Mouse (Mus musculus): Measurements from ENCODE around the gene Cxcl16.
"Not testable (repeated sequence)": the region's sequence is repeated elsewhere in the genome, so short reads cannot be mapped to it uniquely, and the experiment has no call there.

The Cxcl16 gene

DNA sequence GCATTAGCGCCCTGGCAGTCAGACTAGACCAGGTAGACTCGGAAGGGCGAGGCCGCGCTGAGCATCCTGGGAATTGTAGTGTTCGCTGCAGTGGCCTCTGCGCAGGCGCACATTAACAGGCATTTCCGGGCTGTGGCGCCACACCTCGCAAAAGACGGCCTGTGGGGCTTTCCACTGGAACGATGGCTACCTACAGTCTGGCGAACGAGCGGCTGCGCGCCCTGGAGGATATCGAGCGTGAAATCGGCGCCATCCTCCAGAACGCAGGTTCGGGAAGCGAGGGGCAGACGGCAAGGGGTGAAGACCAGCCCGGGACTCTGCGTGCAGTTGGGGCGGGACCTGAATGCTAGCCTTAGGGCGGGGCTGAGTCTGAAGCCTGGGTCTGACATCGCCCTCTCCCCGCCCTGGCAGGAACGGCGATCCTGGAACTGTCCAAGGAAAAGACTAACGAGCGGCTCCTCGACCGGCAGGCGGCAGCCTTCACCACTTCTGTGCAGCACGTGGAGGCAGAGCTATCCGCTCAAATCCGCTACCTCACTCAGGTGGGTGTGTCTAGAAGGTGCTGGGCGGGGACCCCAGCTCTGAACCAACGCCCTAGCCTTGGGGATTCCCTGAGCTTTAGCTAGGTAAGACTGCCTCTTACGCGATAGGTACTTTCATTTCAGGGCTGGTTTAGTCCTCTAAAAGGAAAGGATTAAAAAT lies 7.8 kb downstream of the Cxcl16 start, which contains the start of gene Med11:
Med11 (plus strand) TSS at position 123 of the 702 bp plus-strand sequence.
- peak; percentile 95 for DNase-seq

DNA sequence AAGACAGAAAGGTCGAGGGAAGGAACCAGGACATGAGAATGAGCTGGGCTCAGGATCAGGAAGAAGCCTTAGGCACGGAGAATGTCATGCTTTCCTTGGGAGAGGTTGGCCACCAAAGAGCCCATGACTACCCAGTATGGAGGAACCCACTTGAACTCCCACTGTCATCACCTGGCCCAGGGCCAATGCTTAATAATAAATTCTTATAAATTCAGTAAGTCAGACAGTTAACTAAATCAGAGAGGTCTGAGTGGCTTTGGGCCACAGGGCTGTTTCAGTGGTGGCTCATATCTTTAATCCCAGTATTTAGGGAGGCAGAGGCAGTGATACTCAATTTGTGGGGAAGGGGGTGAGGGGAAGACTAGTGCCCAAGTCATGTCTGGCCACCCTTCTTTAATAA lies 8.9 kb downstream of the Cxcl16 start:
- DNase-seq, result no peak

DNA sequence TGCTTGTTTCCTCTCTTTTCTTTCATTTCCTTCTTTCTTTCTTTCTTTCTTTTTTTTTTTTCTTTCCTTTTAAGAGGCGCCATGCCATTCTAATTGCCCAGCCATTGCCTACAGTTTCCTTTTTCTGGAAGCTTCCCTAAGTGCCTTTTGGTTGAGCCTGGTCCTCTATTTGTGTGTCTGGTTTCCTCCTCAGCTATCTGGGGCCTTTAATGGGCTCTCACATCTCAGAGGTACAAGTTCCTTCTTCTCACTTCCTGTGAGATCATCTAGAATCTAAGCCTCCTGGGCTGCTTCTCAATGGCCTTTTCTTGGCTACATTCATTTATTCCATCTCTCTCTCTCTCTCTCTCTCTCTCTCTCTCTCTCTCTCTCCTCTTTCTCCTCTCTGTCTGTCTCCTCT lies 12.4 kb downstream of the Cxcl16 start:
- DNase-seq, result no peak

DNA sequence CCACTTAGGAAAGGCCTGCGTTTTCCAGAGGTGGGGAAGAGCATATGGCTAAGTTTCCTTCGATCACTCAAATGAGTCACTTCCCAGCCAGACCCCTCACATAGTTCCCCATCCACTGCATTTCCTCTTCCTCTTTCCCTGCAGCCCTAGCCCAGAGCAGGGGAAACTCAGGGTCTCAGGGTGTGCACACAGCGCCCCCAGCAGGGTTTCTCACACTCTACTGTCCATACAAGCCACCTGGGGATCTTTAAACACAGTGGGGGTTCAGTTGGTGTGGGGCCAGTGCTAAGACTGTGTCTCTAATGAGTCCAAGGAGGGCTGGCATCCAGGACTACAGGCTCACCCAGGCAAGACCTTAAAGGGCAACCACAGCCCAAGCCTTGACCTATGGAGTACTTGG lies 13.0 kb downstream of the Cxcl16 start:
- peak; percentile 44 for DNase-seq

DNA sequence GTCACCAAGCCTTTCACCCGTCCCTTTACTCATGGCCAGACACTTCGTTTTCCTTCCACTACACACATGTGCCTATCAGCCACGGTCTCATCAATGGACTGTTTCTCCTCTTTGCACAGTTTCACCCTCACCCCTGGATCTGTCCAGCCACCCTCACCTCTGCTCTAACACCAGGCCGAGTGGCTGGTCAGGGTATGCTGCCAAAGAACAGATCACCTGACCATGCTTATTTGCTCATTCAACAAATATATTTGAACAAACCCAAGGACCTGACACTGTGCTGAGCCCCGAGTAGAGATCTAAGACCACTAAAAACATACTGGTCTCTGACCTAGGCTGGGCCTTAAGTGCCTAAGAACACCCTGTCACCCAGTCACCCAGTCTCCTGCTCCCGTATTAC lies 15.1 kb downstream of the Cxcl16 start:
- no peak for DNase-seq

DNA sequence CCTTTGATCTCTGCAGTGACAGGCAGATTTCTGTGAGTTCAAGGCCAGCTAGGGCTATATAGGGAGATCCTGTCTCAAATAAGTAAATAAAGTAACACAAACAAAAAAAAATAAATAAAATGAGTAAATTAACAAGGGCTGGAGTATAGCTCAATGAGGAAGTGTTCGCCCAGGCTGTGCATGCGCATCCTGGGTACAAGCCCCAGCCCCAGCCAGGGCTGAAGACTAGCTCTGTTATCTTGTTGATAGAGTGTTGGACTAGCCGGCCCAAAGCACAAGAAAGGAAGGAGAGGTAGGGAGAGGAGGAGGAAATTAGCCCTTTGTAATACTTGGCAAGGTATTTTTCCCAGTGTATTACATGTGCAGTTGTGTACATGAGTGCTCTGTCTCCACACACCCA lies 15.8 kb downstream of the Cxcl16 start:
- DNase-seq, result no peak

DNA sequence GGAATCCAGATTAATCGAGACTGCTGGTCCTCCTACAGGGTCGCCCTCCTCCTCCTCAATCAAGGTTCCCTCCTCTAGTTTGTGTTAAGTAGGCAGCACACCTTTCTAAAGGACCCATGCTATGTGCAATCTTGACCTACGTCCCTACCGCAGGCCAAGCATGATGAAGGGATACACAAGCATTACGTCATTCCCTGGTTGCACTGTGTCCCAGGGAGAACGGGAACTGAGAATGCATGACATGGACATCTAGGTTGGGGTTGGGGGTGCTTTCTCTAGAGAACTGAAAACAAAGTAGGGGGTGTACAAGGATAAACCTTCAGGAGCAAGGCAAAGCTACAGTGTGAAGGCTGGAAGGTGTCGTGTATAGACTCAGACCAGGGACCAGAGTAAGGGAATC lies 17.9 kb downstream of the Cxcl16 start:
- no peak for DNase-seq

DNA sequence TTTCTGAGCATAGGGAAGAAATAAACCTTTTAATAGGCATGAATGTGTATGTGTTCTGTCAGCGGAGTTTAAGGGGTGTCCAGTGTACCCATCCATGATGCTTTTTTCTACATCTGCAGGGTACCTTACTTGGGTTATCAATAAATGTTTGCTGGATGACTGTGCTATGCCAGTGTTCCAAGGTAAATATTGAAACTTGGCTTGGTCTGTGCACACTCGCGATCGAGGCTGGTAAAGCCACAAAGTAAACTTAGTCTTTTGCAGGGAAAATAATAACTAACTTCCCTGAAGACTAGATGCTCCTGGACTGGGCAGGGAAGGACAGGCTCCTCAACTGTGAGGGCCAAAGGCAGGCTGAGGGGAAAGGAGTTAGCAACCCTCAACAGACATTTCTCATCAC lies 19.1 kb downstream of the Cxcl16 start:
- DNase-seq, result no peak

DNA sequence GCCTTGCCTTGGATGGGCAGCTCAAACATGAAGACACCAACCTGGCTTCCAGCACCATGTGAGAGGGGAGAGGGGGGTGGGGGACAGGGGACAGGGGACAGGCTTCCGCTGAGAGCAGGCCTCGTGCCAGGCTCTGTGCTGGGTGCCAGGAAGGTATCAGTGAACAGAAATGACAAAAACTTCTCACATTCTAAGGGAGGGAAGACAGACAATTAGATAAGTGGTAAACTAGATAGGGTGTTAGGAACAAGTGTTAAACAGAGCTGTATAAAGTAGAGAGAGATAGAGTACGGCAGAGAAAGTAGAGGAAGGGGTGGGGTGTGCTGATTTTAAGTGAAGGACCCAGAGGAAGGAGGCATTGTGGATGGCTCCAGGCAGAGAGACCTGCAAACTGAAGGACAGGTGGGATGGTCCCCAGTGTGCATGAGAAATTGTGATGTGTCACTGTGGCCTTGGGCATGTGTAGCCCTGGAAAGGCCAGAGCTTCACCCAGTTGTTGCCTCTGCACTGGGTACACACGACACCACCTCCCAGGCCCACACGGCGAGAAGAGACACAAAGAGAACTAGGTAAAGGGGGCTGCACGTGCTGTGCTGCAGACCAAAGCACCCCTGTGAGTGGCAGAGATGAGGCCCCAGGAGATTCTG lies 20.9 kb downstream of the Cxcl16 start:
- DNase-seq, result no peak

DNA sequence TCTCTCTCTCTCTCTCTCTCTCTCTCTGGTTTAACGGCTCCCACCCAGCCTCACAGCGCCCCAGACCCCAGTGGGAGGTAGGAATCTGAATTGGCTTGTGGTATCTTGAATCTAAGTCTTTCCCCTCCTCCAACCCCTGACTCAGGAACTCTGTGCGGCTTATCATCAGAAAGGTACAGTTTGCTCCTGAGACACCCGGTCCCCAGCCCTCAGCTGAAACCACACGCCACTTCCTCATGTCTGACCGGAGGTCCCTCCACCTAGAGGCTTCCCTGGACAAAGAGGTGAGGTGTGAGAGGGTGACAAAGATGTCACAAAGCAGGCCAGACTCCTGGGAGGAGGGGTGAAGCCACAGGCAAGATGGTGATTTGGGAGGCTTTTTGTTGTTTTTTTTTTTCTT lies 22.4 kb downstream of the Cxcl16 start:
- no peak for DNase-seq

DNA sequence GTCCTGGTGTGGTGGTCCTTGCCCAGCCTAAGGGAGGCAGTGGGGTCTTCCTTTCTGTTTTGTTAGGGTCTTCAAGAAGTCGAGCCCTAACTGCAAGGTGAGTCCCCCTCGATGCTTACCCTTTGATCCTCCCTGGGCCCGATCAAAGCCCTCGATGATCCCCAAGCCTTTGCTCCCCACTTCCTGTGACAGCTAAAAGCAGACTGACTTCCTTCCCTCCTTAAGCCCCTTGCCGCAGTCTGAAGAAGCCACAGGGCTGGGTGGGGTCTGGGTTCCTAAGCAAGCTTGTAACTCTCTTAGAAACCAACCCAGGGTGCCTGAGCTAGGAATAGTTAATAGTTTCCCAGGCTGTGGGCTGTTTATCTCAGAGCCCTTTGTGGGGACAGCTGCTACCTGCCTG lies 24.3 kb downstream of the Cxcl16 start:
- DNase-seq, result no peak

DNA sequence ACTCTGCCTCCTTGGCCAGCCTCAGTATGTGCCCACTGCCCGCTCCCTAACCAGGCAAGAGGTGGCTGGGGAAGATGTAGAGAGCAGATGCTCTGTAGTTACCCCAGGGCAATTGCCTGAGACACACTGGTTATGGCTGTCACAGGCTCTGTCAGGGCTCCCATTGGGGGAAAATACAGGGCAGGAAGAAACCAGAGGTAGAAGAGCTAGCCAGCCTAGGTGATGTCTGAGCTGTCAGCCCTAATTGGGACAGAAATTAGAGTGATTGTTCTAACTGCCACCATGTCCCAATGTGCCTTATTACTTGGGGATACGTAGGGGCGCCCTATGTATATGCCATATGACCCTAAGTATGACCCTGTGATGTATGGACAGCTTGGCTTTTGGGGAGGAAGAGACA lies 25.8 kb downstream of the Cxcl16 start:
- no peak for DNase-seq

DNA sequence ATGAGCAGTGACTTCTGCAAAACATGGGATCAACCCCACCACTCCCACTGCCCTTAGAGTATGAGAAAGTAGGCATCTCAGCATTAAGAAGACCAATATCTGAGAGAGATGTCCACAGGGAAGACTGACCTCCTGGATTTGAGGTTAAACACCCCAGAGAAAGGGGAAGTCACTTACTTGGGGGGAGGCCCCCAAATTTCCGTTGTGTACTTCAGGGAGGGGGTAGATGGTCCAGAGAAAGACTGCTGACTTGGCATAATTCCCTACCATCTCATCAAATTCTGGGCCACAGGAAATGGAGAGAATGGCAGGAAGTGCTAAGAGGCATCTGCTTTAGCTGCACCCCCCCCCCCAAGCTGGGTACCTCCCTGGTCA lies 26.2 kb downstream of the Cxcl16 start:
- DNase-seq, result no peak

DNA sequence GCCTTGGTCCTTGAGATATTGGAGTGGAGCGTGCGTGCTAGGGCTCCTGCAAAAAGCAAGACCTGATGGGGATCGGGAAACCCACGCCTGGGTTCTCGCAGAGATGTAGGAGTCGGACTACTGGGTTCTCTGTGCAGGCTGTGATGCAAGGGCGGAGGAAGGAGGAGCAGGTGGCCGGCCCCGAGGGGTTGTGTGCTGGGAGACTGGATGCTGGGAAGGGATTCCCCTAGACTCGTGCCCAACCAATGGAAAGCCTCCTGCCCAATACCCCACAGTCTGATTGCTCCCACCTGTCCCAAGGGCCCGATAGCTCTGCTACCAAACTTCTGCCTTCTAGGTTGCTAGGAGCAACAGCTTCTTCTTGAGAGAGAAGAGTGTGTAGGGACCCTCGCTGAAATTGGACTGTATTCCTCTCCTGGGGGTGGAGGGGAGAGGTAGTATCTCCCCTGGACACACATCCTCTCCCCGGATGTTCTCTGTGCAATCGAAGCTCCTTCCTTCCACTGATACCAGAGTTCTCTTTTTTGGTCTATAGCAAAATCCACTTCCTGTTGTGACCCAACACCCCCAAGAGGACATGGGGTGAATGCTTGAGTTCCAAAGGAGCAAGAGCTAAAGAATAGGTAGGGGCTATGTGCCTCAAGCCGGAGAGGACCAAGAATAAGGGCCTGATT lies 26.8 kb downstream of the Cxcl16 start:
- peak; percentile 69 for DNase-seq

DNA sequence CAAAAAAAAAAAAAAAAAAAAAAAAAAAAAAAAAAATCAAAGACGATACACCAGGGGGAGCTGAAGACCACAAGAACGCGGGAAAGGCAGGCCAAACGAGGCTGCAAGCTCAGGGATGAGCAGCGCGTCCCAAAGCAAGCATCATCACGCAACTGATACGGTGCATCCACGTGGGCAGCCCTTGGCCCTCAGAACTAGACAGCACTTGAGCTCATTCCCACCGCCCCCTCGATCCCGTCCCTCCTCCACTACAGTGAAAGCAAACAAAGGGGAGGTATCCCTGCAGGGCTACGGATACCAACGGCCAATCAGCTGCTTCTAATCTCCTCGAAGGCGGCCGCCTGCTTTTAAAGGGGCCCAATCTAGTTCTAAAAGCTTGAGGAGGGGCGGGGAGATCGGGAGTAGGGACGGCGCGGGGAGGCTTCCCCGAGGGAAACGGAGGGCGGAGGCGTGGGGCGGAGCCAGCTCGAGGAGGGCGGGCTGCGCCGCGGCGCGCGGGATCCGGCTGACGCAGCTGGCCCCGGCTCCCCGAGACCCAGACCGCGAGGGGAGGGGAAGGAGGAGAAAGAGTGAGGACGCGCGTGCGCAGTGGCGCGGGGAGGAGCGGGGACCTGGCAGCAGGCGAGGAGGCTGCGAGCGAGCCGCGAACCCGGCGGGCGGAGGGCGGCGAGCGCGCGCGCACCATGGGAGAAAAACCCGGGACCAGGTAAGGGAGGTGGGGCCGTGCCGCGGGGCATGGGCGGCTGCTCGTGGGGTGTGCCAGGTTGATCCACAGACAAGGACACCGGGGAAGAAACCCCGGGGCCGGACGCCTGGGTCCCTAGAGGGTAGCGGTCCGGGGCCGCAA lies 27.5 kb downstream of the Cxcl16 start, which contains the start of gene Arrb2:
Arrb2 (plus strand) TSS at position 588 of the 847 bp plus-strand sequence.
- peak; percentile 99 for DNase-seq

DNA sequence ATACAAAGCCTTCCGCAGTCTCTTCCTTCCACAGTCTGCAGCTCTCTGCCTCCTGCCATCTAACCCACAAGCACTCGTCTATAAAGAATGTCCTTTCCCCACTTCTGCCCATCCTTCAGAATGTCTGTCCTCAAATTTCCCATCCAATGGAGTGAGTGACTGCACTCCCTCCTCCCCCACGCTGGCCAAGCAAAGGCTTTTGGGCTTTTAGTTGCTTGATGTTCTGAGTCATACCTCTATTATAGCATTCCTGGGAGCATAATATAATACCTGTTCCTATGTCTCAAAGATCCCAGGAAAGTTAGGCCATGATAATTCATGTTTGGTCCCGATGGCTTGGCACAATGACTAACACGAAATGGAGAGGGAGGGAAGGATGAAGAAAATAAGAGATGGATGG lies 28.2 kb downstream of the Cxcl16 start:
- DNase-seq, result no peak

DNA sequence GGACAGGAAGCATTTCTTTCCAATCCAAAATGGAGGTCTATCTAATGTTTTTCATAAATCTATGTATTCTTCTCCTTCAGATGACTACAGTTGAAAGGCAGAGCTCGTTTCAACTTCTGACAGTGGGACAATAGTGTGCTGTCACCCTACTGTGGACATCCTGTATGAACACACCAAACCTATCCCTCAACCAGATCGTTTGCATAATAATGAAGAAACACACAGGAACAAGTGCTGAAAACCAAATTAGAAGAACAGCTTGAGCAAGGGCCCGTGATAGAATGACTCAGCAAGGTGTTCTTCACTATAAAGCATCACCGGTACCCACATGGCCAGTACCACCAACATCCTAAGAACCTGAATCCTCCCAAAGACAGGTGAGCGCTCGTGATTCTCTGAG lies 33.2 kb downstream of the Cxcl16 start:
- DNase-seq, result not testable (repeated sequence)

DNA sequence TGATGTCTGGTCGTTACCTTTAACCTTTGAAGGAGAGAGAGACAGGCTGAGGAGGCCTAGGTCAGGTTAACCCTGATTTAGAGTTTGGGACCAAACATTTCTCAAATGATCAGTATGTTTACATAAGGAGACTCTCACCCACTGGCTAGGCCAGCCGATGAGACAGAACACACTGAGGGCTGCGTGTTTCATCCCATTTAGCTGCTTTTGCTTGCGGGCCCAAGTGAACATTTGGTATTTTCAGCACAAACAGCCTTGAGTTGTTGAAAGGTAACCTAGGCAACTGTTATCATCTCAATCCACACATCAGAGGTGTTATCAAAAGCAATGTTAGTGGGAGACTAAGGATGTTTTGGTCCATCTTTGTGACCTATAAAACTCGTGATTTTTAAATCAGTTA lies 40.3 kb downstream of the Cxcl16 start:
- peak; percentile 49 for DNase-seq

DNA sequence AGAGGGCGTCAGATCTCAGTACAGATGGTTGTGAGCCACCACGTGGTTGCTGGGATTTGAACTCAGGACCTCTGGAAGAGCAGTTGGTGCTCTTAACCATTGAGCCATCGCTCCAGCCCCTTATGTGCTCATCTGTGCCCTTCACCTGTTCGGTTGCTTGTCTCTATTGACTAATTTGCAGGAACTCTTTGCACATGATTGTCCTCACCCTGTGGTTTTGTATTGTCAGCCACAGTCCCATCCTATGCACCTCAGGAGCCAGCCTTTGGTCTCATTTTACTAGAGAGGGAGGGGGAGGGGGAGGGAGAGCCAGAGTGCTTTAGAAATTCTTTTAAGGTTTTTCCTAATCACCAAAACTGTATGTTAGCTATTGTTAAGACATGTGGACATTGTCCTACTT lies 41.6 kb downstream of the Cxcl16 start:
- no peak for DNase-seq

DNA sequence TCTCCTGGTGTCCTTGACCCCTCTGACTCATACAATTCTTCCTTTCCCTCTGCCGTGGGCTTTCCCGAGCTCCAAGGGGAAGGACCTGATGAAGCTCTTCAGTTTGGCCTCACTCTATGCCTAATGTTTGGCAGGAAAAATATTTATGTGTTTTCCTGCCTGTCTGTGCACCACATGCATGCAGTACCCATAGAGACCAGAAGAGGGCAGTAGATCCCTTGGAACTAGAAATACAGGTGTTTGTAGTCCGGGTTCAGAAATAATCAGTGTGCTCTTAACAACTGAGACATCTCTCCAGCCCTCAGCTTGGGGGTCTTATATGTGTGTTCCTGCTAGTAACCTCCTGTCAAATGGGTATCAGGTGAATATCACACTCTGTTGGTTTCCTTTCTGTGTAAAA lies 45.8 kb downstream of the Cxcl16 start:
- peak; percentile 68 for DNase-seq

DNA sequence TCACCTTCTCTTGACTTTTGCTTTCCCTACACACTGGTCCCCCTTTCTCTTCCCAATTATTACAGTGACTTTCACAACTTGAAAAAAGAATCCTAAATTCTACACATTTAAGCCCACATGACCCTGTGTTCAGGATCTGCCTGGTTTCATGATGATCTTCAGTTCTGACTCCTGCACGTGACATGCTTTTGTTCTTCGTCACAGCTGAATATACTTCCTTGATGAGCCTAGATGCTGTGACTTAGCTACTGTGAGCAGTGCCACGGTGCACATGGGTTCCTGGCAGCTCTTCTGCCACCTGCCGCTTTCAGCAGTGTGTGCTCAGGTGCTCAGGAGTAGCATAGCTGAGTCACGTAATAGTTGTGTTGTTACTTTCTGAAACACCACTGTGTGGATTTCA lies 47.2 kb downstream of the Cxcl16 start:
- no peak for DNase-seq

DNA sequence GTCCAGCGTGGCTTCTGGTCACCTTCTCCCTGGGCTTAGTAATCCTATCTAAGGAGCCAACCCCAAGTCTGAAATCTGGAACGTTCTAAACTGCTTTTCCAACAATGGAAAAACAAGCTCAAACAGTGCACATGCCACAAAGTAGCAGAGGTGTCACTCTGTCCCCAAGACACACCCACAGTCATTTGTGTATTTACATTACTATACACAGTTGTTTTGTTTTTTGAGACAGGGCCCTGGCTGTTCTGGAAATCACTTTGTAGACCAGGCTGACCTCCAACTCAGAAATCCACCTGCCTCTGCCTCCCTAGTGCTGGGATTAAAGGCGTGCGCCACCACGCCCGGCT lies 49.5 kb downstream of the Cxcl16 start:
- DNase-seq, result no peak

DNA sequence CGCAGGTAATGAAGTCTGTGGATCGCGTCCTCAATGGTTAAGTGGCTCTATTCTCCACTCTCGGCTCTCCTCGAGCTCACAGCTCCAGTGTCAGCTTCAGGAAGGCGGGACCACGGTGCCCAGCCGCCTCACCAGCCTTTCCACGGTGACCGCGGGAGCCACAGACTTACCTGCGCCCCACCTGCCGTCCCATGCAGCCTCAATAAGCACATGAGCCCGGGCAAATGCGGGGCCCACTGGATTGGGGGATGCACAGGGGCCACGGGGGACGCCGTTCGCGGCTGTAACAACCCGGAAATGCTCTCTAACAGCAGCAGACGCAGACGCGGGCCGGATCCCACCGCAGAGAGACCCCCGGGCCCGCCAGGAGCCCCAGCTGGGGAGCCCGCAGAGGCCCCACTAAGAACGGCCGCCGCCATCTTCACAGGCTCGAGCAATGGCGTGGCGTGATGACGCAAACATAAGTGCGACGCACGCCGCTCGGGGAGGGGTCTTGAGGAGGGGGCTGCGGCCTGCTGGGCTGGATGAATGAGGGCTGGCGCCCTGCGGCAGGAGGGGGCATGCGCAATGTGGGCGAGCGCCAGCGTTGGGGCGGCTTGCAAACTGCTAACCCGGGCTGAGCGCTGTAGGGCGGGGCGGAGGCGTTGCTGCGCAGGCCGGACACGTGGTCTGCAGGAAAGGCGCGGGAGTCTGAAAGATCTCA lies 50.0 kb downstream of the Cxcl16 start, which contains the start of gene Pelp1:
Pelp1 (minus strand) TSS at position 438 of the 703 bp plus-strand sequence.
- DNase-seq, result peak; percentile 90

Measured in layer of hippocampus, adult 9-11 months (tissue).